Mouse (Mus musculus) neural tube, embryonic 11.5 days (tissue): ENCODE measurements around the gene Mpeg1. TPM values are rescaled to one million over a fixed set of nuclear protein-coding genes. Genes with fewer than 3 reads are reported as not detected.

Experiments
- ATAC-seq: fragments of 200-750 bp; cut with Nextera tagmentation; 2 replicates; pipeline ENCODE4 v1.8.0; 2017; ENCODE audit warnings: moderate number of reproducible peaks, mild to moderate bottlenecking, moderate TSS enrichment, moderate library complexity; ENCODE audit not compliant: insufficient read depth, low FRiP score, low TSS enrichment
- DNase-seq: peaks from one replicate; pipeline ENCODE4 v3.0.0-alpha.2; 2015; ENCODE audit warnings: low spot score
- H3K27ac ChIP-seq: fragments of 300-500 bp; sonication (generic); 2 replicates; pipeline ENCODE4 v1.5.1; 2014; ENCODE audit warnings: low read depth, mild to moderate bottlenecking, low read length
- H3K27me3 ChIP-seq: fragments of 300-500 bp; sonication (generic); 2 replicates; pipeline ENCODE4 v1.6.1; 2014; ENCODE audit warnings: mild to moderate bottlenecking, low read length, mixed read lengths; ENCODE audit not compliant: control insufficient read depth, insufficient read depth
- H3K36me3 ChIP-seq: fragments of 300-500 bp; sonication (generic); 2 replicates; pipeline ENCODE4 v1.6.1; 2014; ENCODE audit warnings: mild to moderate bottlenecking, low read length, moderate library complexity, mixed read lengths; ENCODE audit not compliant: control insufficient read depth, insufficient read depth
- H3K4me1 ChIP-seq: fragments of 300-500 bp; sonication (generic); 2 replicates; pipeline ENCODE4 v1.6.1; 2014; ENCODE audit warnings: low read length, mixed read lengths; ENCODE audit not compliant: control insufficient read depth, insufficient read depth
- H3K4me2 ChIP-seq: fragments of 300-500 bp; sonication (generic); 2 replicates; pipeline ENCODE4 v1.6.1; 2014; ENCODE audit warnings: low read depth, mild to moderate bottlenecking, moderate library complexity
- H3K4me3 ChIP-seq: fragments of 300-500 bp; sonication (generic); 2 replicates; pipeline ENCODE4 v1.5.1; 2014; ENCODE audit warnings: low read depth, low read length
- H3K9ac ChIP-seq: fragments of 300-500 bp; sonication (generic); 2 replicates; pipeline ENCODE4 v1.6.1; 2014; ENCODE audit warnings: mild to moderate bottlenecking, low read length
- H3K9me3 ChIP-seq: fragments of 300-500 bp; sonication (generic); 2 replicates; pipeline ENCODE4 v1.6.1; 2016; ENCODE audit warnings: low read length; ENCODE audit not compliant: control insufficient read depth
- WGBS: fragments of 180-500 bp; shearing (Covaris S2); extraction: QIAGEN DNeasy Blood & Tissue Kit; methylation state at CpG from one replicate; pipeline ENCODE4 v1.1.7; 2014; 5-methylcytosine and 5-hydroxymethylcytosine counted together
- polyA plus RNA-seq: library from polyadenylated mRNA; unstranded; fragments of >200 nt; fragmentation: Nextera tagmentation; extraction: Ambion mirVana; gene quantifications from 2 replicates; pipeline ENCODE4 v1.2.1, GENCODE M21; 2014

The Mpeg1 gene
- polyA plus RNA-seq, 1 experiment from 2014 or later, result 1.1 TPM

DNA sequence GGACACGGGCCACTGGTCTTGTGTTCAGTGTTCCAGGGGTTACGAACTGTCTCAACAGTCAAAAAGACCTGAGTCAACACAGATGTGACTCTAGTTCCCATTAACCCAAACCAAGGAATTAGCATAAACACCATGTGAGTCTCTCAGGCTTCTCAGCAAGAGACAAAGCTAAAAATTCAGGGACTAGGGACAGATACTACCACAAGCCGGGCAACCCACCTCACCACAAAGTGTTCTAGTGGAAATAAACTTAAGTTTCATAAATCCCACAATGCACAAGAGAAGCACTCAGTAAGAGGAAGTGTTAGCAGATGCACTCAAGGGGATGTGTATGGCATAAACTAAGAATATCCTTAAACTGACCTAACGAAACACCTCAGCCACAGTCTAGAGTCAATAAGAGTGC lies 25.6 kb upstream of the Mpeg1 start:
- H3K4me1 ChIP-seq, result no peaks in the 10 kb centered on the region
- H3K4me3 ChIP-seq, result no peak overlapping the region
- ATAC-seq (no peak), DNase-seq (no peak)
- no peaks in the 10 kb centered on the region for H3K27me3 ChIP-seq
- H3K27ac ChIP-seq, result no peak overlapping the region
- no peaks in the 10 kb centered on the region for H3K9me3 ChIP-seq
- WGBS, result 85% methylated on average over 4 of the region's 4 CpGs
- no peak overlapping the region for H3K4me2 ChIP-seq
- H3K36me3 ChIP-seq, result no peaks in the 10 kb centered on the region
- no peak overlapping the region for H3K9ac ChIP-seq

- no peaks in the 10 kb centered on the region for H3K4me1 ChIP-seq
- WGBS, result 84% methylated on average over 4 of the region's 4 CpGs
- H3K27me3 ChIP-seq, result no peaks in the 10 kb centered on the region
- no peaks in the 10 kb centered on the region for H3K9me3 ChIP-seq
- no peaks in the 10 kb centered on the region for H3K36me3 ChIP-seq
- DNase-seq (no peak), ATAC-seq (no peak)
- no peak overlapping the region for H3K4me2 ChIP-seq
- H3K9ac ChIP-seq, result no peak overlapping the region
- no peak overlapping the region for H3K27ac ChIP-seq
- H3K4me3 ChIP-seq, result no peak overlapping the region
Measured at GRCm38 (mm10) chr19:12435750-12436524, 24.6 kb upstream of the Mpeg1 start.

GRCm38 (mm10) chr19:12439581-12439980 lies 21.0 kb upstream of the Mpeg1 start:
- H3K27ac ChIP-seq, result no peak overlapping the region
- no peaks in the 10 kb centered on the region for H3K9me3 ChIP-seq
- no peak overlapping the region for H3K9ac ChIP-seq
- DNase-seq (no peak), ATAC-seq (no peak)
- H3K4me1 ChIP-seq, result no peaks in the 10 kb centered on the region
- no peaks in the 10 kb centered on the region for H3K36me3 ChIP-seq
- no peak overlapping the region for H3K4me3 ChIP-seq
- no peak overlapping the region for H3K4me2 ChIP-seq
- no peaks in the 10 kb centered on the region for H3K27me3 ChIP-seq
- WGBS, result 63% methylated on average over 1 of the region's 1 CpGs

DNA sequence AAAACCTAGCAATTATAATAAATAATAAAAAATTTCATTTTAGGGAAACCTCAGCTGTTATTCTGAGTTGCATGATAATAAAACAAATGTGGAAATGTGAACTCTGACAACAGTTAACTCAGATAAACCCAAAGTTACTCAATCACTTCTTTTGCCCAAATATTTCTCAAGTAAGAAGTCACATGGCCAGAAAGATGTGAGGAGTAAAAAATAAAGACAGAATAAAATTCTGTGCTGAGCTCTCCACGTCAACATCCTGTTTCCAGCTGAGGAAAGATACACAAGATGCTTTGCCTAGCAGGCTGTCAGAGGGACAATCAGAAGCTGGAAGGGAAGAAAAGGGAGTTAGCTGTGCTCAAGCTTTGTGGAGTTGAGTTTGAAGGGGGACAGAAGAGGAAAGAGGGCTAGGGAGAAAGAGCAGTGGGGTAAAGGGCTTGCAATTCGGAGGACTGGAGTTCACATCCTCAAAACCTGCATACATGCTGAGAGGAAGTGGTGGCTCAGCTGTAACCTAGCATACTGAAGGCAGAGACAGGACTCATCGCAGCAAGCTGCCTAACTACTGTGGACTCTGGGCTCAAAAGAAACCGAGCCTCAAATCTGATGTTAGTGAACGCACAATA lies 20.4 kb upstream of the Mpeg1 start:
- ATAC-seq, result no peak
- no peaks in the 10 kb centered on the region for H3K9me3 ChIP-seq
- no peak for DNase-seq
- no peak overlapping the region for H3K4me3 ChIP-seq
- no peaks in the 10 kb centered on the region for H3K27me3 ChIP-seq
- no peak overlapping the region for H3K27ac ChIP-seq
- no peak overlapping the region for H3K9ac ChIP-seq
- H3K36me3 ChIP-seq, result no peaks in the 10 kb centered on the region
- WGBS, result 77% methylated on average over 5 of the region's 5 CpGs
- H3K4me1 ChIP-seq, result no peaks in the 10 kb centered on the region
- H3K4me2 ChIP-seq, result no peak overlapping the region

- ATAC-seq (no peak), DNase-seq (no peak)
- no peak overlapping the region for H3K4me3 ChIP-seq
Measured at GRCm38 (mm10) chr19:12442560-12442959, 18.0 kb upstream of the Mpeg1 start.

DNA sequence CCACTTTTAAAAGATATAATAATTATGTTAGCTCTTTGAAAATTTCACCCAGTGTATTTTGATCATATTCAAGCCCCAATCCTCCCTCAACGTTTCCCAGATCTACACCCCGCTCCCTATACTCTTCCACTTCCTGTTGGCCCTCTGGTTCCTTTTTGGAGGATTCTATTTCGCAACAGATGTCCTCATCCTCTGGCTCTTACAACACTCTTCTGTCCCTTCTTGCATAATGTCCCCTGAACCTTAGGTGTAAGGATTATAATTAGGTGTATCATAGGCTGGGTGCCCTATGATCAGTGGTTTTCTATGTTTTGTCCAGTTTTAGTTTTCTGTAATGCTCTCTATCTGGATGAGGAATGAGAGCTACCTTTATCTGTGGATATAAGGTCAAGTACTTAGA lies 15.6 kb upstream of the Mpeg1 start:
- 80% methylated on average over 3 of the region's 3 CpGs for WGBS
- ATAC-seq, result no peak
- Histone ChIP-seq H3K9me3 (no peaks in the 10 kb centered on the region), H3K4me2 (no peak overlapping the region), H3K9ac (no peak overlapping the region), H3K27me3 (no peaks in the 10 kb centered on the region), H3K4me1 (no peaks in the 10 kb centered on the region), H3K27ac (no peak overlapping the region), H3K36me3 (no peaks in the 10 kb centered on the region), H3K4me3 (no peak overlapping the region)
- DNase-seq, result no peak

More at GRCm38 (mm10) chr19:12442560-12442959, 18.0 kb upstream of the Mpeg1 start:
- no peaks in the 10 kb centered on the region for H3K27me3 ChIP-seq
- H3K4me2 ChIP-seq, result no peak overlapping the region
- H3K36me3 ChIP-seq, result no peaks in the 10 kb centered on the region
- H3K4me1 ChIP-seq, result no peaks in the 10 kb centered on the region
- no peak overlapping the region for H3K9ac ChIP-seq
- H3K9me3 ChIP-seq, result no peaks in the 10 kb centered on the region
- no peak overlapping the region for H3K27ac ChIP-seq
- 92% methylated on average over 4 of the region's 4 CpGs for WGBS

DNA sequence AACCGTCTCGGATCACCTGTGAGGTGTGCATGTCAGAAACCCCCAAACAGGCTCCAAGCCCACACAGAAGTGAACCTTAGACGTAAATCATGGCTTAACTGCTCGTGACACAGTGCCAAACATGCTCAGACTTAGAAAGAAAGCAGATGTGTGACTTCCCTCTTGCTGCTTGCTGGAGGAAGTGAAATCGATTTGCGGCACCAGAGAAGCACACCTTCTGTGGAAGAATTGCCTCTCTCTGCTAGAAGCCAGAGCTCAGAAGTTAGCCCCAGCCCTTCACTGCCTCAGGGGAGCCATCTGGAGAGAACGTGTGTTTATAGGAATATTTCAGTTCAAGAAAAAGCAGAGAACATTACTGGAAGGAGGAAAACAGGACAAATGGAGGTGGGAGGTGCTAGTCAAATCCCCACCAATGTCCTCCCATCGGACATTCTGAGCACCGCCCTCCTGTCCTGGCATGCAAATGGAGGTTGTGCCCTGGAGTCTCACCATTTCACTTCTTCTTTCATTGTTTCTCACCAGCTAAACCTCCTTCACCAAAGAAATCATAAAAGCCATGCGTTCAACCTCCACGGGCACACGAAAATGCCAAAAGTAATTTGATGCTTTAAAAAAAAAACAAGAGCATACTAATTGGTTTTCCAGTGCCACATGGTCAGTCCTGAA lies 3.0 kb upstream of the Mpeg1 start:
- no peaks in the 10 kb centered on the region for H3K27me3 ChIP-seq
- no peak overlapping the region for H3K4me3 ChIP-seq
- H3K4me1 ChIP-seq, result no peaks in the 10 kb centered on the region
- ATAC-seq, result no peak
- 77% methylated on average over 12 of the region's 12 CpGs for WGBS
- no peak overlapping the region for H3K4me2 ChIP-seq
- H3K27ac ChIP-seq, result no peak overlapping the region
- DNase-seq, result no peak
- H3K36me3 ChIP-seq, result no peaks in the 10 kb centered on the region
- H3K9ac ChIP-seq, result no peak overlapping the region
- H3K9me3 ChIP-seq, result no peaks in the 10 kb centered on the region

DNA sequence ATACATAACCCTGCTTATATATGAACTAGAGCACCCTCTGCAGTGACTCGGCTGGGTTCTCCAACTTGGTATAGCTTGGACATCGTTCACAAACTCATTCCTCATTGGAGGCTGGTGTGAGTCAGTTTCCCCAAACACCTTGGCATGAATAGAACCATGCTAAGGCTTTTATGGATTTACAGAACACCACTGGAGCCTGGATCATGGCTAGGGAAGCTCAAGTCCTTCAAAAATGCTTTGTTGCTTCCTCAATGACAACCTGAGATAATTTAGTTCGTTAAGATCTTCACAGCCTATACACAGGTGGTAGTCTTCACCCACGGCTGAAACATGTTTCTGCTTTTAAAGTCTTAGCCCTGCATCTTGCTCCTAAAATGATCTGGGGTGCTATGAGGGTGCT lies 1.1 kb upstream of the Mpeg1 start:
- no peaks in the 10 kb centered on the region for H3K4me1 ChIP-seq
- no peak overlapping the region for H3K9ac ChIP-seq
- DNase-seq, result no peak
- H3K4me2 ChIP-seq, result no peak overlapping the region
- 85% methylated on average over 4 of the region's 4 CpGs for WGBS
- no peaks in the 10 kb centered on the region for H3K36me3 ChIP-seq
- H3K27me3 ChIP-seq, result no peaks in the 10 kb centered on the region
- no peaks in the 10 kb centered on the region for H3K9me3 ChIP-seq
- H3K4me3 ChIP-seq, result no peak overlapping the region
- no peak for ATAC-seq
- no peak overlapping the region for H3K27ac ChIP-seq
